Mouse (Mus musculus): ENCODE measurements around the gene Nhlrc3.

DNA sequence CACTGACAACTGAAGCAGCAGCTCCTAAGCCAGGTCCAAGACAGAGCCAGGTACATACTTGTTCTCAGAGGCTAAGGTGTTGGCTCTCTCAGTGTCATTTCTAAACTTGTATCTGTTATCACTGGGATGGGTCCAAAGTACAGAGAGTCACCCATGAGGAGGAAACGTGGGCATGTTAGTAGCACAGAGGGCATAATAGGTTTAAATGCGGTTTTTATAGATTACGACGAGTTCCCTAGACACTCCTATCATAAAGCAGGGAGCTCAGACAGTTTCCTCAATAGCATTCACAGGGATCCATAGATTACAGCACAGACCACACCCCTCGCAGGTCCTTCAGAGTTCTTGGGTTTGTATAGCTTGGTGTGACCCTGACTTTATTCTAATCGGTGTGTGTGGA, 9.1 kb downstream of the Nhlrc3 start:
- TF ChIP-seq FLI1 (IDR thresholded peaks at IDR 0.05; ENCODE audit: low read length) (no peak), GATA1 (IDR thresholded peaks at IDR 0.05; ENCODE audit: borderline replicate concordance, low read length) (no peak)

Measured in megakaryocyte, embryonic 14.5 days (primary cell).